Mouse (Mus musculus) activated CD4-positive, CD25-positive, alpha-beta regulatory T cell, adult 4 months (primary cell): ENCODE data around the gene Trim11. TPM values are rescaled to one million over a fixed set of nuclear protein-coding genes. Genes with fewer than 3 reads are reported as not detected.

ENCODE experiments used
- ATAC-seq: one replicate; pipeline ENCODE4 v1.8.0; 2017
- polyA plus RNA-seq, 2 experiments: library from polyadenylated mRNA; unstranded; fragments of 100-300 nt; shearing (Covaris generic); gene quantifications; one replicate each; pipeline ENCODE4 v1.2.1; 2017

The Trim11 gene
- 10 to 100 TPM; 18.5 to 22.2 TPM for polyA plus RNA-seq

- peak; percentile 87 for ATAC-seq
Observed at GRCm38 (mm10) chr11:58978027-58978705, at the start of gene Trim11. TSS of gene Trim11 (plus strand) at chr11:58978093.

GRCm38 (mm10) chr11:58929055-58929454, 48.8 kb upstream of the Trim11 start:
- ATAC-seq = no peak

GRCm38 (mm10) chr11:58929641-58930040, 48.3 kb upstream of the Trim11 start:
- no peak for ATAC-seq

GRCm38 (mm10) chr11:58930254-58930653, 47.6 kb upstream of the Trim11 start:
- no peak for ATAC-seq

GRCm38 (mm10) chr11:58931576-58931975, 46.3 kb upstream of the Trim11 start:
- ATAC-seq = no peak

- no peak for ATAC-seq
Observed at GRCm38 (mm10) chr11:58937909-58938308, 40.0 kb upstream of the Trim11 start.

GRCm38 (mm10) chr11:58938322-58939087, 39.4 kb upstream of the Trim11 start, which contains the start of gene Rnf187:
TSS of gene Rnf187 (minus strand) at chr11:58938916.
- ATAC-seq = peak; percentile 79

GRCm38 (mm10) chr11:58939088-58939439, 38.8 kb upstream of the Trim11 start:
- no peak for ATAC-seq

GRCm38 (mm10) chr11:58944136-58944535, 33.8 kb upstream of the Trim11 start:
- ATAC-seq = no peak

- ATAC-seq = no peak
Observed at GRCm38 (mm10) chr11:58947306-58947705, 30.6 kb upstream of the Trim11 start.

GRCm38 (mm10) chr11:58947798-58948528, 29.9 kb upstream of the Trim11 start:
- ATAC-seq = no peak

GRCm38 (mm10) chr11:58948542-58949479, 29.1 kb upstream of the Trim11 start, which contains the start of gene Hist3h2ba:
TSS of gene Hist3h2ba (plus strand) at chr11:58948920.
- peak; percentile 93 for ATAC-seq

GRCm38 (mm10) chr11:58949480-58950431, 28.1 kb upstream of the Trim11 start:
- ATAC-seq = no peak

GRCm38 (mm10) chr11:58951210-58951609, 26.7 kb upstream of the Trim11 start:
- ATAC-seq = no peak

GRCm38 (mm10) chr11:58953351-58954169, 24.3 kb upstream of the Trim11 start:
- ATAC-seq = no peak

- ATAC-seq = peak; percentile 39
Observed at GRCm38 (mm10) chr11:58954170-58954419, 23.8 kb upstream of the Trim11 start.

- ATAC-seq = peak; percentile 96
Observed at GRCm38 (mm10) chr11:58954420-58955142, 23.3 kb upstream of the Trim11 start, which contains the start of the genes Hist3h2a and Trim17. TSS of gene Hist3h2a (plus strand) at chr11:58954685. TSS of gene Trim17 (plus strand) at chr11:58954685.

- ATAC-seq = peak; percentile 25
Observed at GRCm38 (mm10) chr11:58955143-58955867, 22.6 kb upstream of the Trim11 start.

- ATAC-seq = no peak
Observed at GRCm38 (mm10) chr11:58955868-58956257, 22.0 kb upstream of the Trim11 start.
